Mouse (Mus musculus) activated CD4-positive, CD25-positive, alpha-beta regulatory T cell, adult 9 weeks (primary cell): Measurements from ENCODE around the gene Nat8f4. TPM values are rescaled to one million over a fixed set of nuclear protein-coding genes. Genes with fewer than 3 reads are reported as not detected.

ENCODE experiments used
- polyA plus RNA-seq: library from polyadenylated mRNA; unstranded; fragments of 100-300 nt; shearing (Covaris generic); gene quantifications from one replicate; pipeline ENCODE4 v1.2.1, GENCODE M21; 2017

Nat8f4 gene
- polyA plus RNA-seq: 7.3 TPM

GRCm38 (mm10) chr6:85904642-85905061 is at the start of gene Nat8f4:
Gene Nat8f4, minus strand, starts transcription at chr6:85904884.

GRCm38 (mm10) chr6:85915539-85916513 is 11.1 kb upstream of the Nat8f4 start, which contains the start of gene Nat8f1:
Gene Nat8f1, minus strand, starts transcription at chr6:85915687.

GRCm38 (mm10) chr6:85911587-85911986 is 6.9 kb upstream of the Nat8f4 start, which contains the start of gene Tprkb:
Gene Tprkb, plus strand, starts transcription at chr6:85911865.

GRCm38 (mm10) chr6:85869006-85869405 is 35.7 kb downstream of the Nat8f4 start, which contains the start of gene Nat8f2:
Gene Nat8f2, minus strand, starts transcription at chr6:85869158.

Other genes starting within 250 kb of the Nat8f4 start
- gene Nat8f7, start 191.7 kb downstream of the Nat8f4 start, polyA plus RNA-seq: not detected
- not detected for gene Nat8f3, start 139.1 kb downstream of the Nat8f4 start, polyA plus RNA-seq
- gene Nat8f6, start 83.9 kb downstream of the Nat8f4 start, polyA plus RNA-seq: not detected
- not detected for gene Nat8f5, start 83.9 kb downstream of the Nat8f4 start, polyA plus RNA-seq
- not detected for gene Nat8, start 72.8 kb downstream of the Nat8f4 start, polyA plus RNA-seq
- gene Nat8f2, start 35.7 kb downstream of the Nat8f4 start, polyA plus RNA-seq: not detected
- 51.9 TPM for gene Tprkb, start 7.0 kb upstream of the Nat8f4 start, polyA plus RNA-seq
- gene Nat8f1, start 10.8 kb upstream of the Nat8f4 start, polyA plus RNA-seq: 11.3 TPM
- 249 TPM for gene Dusp11, start 56.8 kb upstream of the Nat8f4 start, polyA plus RNA-seq
- gene Figla, start 111.3 kb upstream of the Nat8f4 start, polyA plus RNA-seq: not detected
- gene Add2, start 123.8 kb upstream of the Nat8f4 start, polyA plus RNA-seq: not detected